Mouse (Mus musculus) forebrain, embryonic 14.5 days (tissue): Measurements from ENCODE around the gene Zbtb8a. TPM values are rescaled to one million over a fixed set of nuclear protein-coding genes. Genes with fewer than 3 reads are reported as not detected.

Experiments
- ATAC-seq: fragments of 200-750 bp; cut with Nextera tagmentation; 2 replicates; pipeline ENCODE4 v1.8.0; 2017; ENCODE audit warnings: mild to moderate bottlenecking, moderate library complexity
- DNase-seq: peaks from one replicate; pipeline ENCODE4 v3.0.0-alpha.2; 2015; ENCODE audit warnings: low spot score
- H3K27ac ChIP-seq: fragments of 300-500 bp; sonication (generic); 2 replicates; pipeline ENCODE4 v1.5.1; 2014; ENCODE audit warnings: low read depth, mild to moderate bottlenecking, control low read depth, low read length, moderate library complexity
- H3K27me3 ChIP-seq: fragments of 300-500 bp; sonication (generic); replicated peaks from 2 replicates; pipeline ENCODE4 v1.6.1; 2014; ENCODE audit warnings: low read length, control low read depth, mixed read lengths; ENCODE audit not compliant: control insufficient read depth, insufficient read depth
- H3K36me3 ChIP-seq: fragments of 300-500 bp; sonication (generic); 2 replicates; pipeline ENCODE4 v1.6.1; 2014; ENCODE audit warnings: low read length, control low read depth; ENCODE audit not compliant: control insufficient read depth, insufficient read depth
- H3K4me1 ChIP-seq: fragments of 300-500 bp; sonication (generic); 2 replicates; pipeline ENCODE4 v1.6.1; 2014; ENCODE audit warnings: antibody characterized with exemption, low read length, control low read depth; ENCODE audit not compliant: control insufficient read depth, insufficient read depth
- H3K4me2 ChIP-seq: fragments of 300-500 bp; sonication (generic); 2 replicates; pipeline ENCODE4 v1.6.1; 2014; ENCODE audit warnings: mild to moderate bottlenecking, control low read depth, low read length
- H3K4me3 ChIP-seq: fragments of 300-500 bp; sonication (generic); 2 replicates; pipeline ENCODE4 v1.5.1; 2014; ENCODE audit warnings: low read depth, low read length, control low read depth
- H3K9ac ChIP-seq: fragments of 300-500 bp; sonication (generic); 2 replicates; pipeline ENCODE4 v1.6.1; 2014; ENCODE audit warnings: mild to moderate bottlenecking, low read length, control low read depth, moderate library complexity
- H3K9me3 ChIP-seq: fragments of 300-500 bp; sonication (generic); replicated peaks from 2 replicates; pipeline ENCODE4 v1.6.1; 2016; ENCODE audit warnings: low read length, control low read depth, mixed read lengths; ENCODE audit not compliant: control insufficient read depth
- WGBS: fragments of 180-500 bp; shearing (Covaris S2); extraction: QIAGEN DNeasy Blood & Tissue Kit; methylation state at CpG from one replicate; pipeline ENCODE4 v1.1.7; 2014; 5-methylcytosine and 5-hydroxymethylcytosine counted together
- polyA plus RNA-seq: library from polyadenylated mRNA; unstranded; fragments of >200 nt; fragmentation: Nextera tagmentation; extraction: Ambion mirVana; gene quantifications from 2 replicates; pipeline ENCODE4 v1.2.1, GENCODE M21; 2014

Gene Zbtb8a
- polyA plus RNA-seq, 1 experiment from 2014 or later: 5.8 TPM

- no peak; the same call in 1 of the 2 replicates for ATAC-seq
- 63% methylated on average over 1 of the region's 1 CpGs for WGBS
- no peak overlapping the region for H3K9ac ChIP-seq
- H3K27ac ChIP-seq: no peak overlapping the region
- no peak overlapping the region for H3K4me2 ChIP-seq
- DNase-seq: no peak
- no peaks in the 10 kb centered on the region for H3K27me3 ChIP-seq
- H3K9me3 ChIP-seq: no peaks in the 10 kb centered on the region
- peaks cover 32% of the 10 kb centered on the region for H3K36me3 ChIP-seq
- H3K4me1 ChIP-seq: no peaks in the 10 kb centered on the region
- H3K4me3 ChIP-seq: no peak overlapping the region
Measured at GRCm38 (mm10) chr4:129304306-129304705, 73.6 kb downstream of the Zbtb8a start.

- H3K36me3 ChIP-seq: peaks cover 27% of the 10 kb centered on the region
- no peak for ATAC-seq
- H3K4me1 ChIP-seq: no peaks in the 10 kb centered on the region
- H3K27ac ChIP-seq: no peak overlapping the region
- no peak overlapping the region for H3K4me3 ChIP-seq
- no peak overlapping the region for H3K4me2 ChIP-seq
- H3K27me3 ChIP-seq: no peaks in the 10 kb centered on the region
- 89% methylated on average over 9 of the region's 9 CpGs for WGBS
- DNase-seq: no peak
- H3K9ac ChIP-seq: no peak overlapping the region
- no peaks in the 10 kb centered on the region for H3K9me3 ChIP-seq
Measured at GRCm38 (mm10) chr4:129303816-129304215, 74.1 kb downstream of the Zbtb8a start.

Other genes with a start within 250 kb of the Zbtb8a start
- 1.3 and 1.7 TPM in 2 replicates for gene Fndc5, start 241.1 kb downstream of the Zbtb8a start, polyA plus RNA-seq
- gene S100pbp, start 188.4 kb downstream of the Zbtb8a start, polyA plus RNA-seq: 9.7 and 11.8 TPM in 2 replicates
- gene Yars, start 188.4 kb downstream of the Zbtb8a start, polyA plus RNA-seq: 110 and 126 TPM in 2 replicates
- 3.6 and 4.2 TPM in 2 replicates for gene C77080, start 116.7 kb downstream of the Zbtb8a start, polyA plus RNA-seq
- gene Sync, start 90.5 kb downstream of the Zbtb8a start, polyA plus RNA-seq: 0.14 and 0.24 TPM in 2 replicates
- 428 and 447 TPM in 2 replicates for gene Rbbp4, start 42.7 kb downstream of the Zbtb8a start, polyA plus RNA-seq
- 27.7 and 37.1 TPM in 2 replicates for gene Zbtb8os, start 42.4 kb downstream of the Zbtb8a start, polyA plus RNA-seq
- gene Zbtb8b, start 62.7 kb upstream of the Zbtb8a start, polyA plus RNA-seq: 6.5 and 8.0 TPM in 2 replicates
- gene Bsdc1, start 83.5 kb upstream of the Zbtb8a start, polyA plus RNA-seq: 35.4 and 38.1 TPM in 2 replicates
- 0.28 TPM in 1 of 2 replicates, not detected in the other for gene Tssk3, start 112.9 kb upstream of the Zbtb8a start, polyA plus RNA-seq
- gene Fam229a, start 113.1 kb upstream of the Zbtb8a start, polyA plus RNA-seq: not detected in 2 replicates
- 1,632 and 1,731 TPM in 2 replicates for gene Marcksl1, start 135.5 kb upstream of the Zbtb8a start, polyA plus RNA-seq
- 132 and 154 TPM in 2 replicates for gene Hdac1, start 164.6 kb upstream of the Zbtb8a start, polyA plus RNA-seq
- gene Lck, start 195.5 kb upstream of the Zbtb8a start, polyA plus RNA-seq: 8.2 and 9.0 TPM in 2 replicates
- gene Fam167b, start 200.4 kb upstream of the Zbtb8a start, polyA plus RNA-seq: not detected in 2 replicates
- 259 and 316 TPM in 2 replicates for gene Eif3i, start 222.5 kb upstream of the Zbtb8a start, polyA plus RNA-seq
- 144 and 179 TPM in 2 replicates for gene Tmem234, start 222.6 kb upstream of the Zbtb8a start, polyA plus RNA-seq
- gene Dcdc2b, start 236.1 kb upstream of the Zbtb8a start, polyA plus RNA-seq: 2.2 and 3.2 TPM in 2 replicates
- 23.6 and 29.4 TPM in 2 replicates for gene Iqcc, start 241.0 kb upstream of the Zbtb8a start, polyA plus RNA-seq
- gene Ccdc28b, start 245.8 kb upstream of the Zbtb8a start, polyA plus RNA-seq: 112 and 115 TPM in 2 replicates